Mouse (Mus musculus): ENCODE measurements around the gene Ap1m2.
A peak's percentile ranks its signal among the peaks of the same experiment; 100 is the strongest.
"Not testable (repeated sequence)": the region's sequence is repeated elsewhere in the genome, so short reads cannot be mapped to it uniquely, and the experiment has no call there.

Gene Ap1m2

GRCm38 (mm10) chr9:21288404-21289336 lies 23.5 kb downstream of the Ap1m2 start:
- no peak for DNase-seq

GRCm38 (mm10) chr9:21287571-21288402 lies 24.4 kb downstream of the Ap1m2 start, which contains the start of gene Kri1:
TSS of gene Kri1 (minus strand) at chr9:21287969.
- peak; percentile 95 to 97 for DNase-seq

- no peak for DNase-seq
These were observed 25.4 kb downstream of the Ap1m2 start for GRCm38 (mm10) chr9:21286753-21287152.

GRCm38 (mm10) chr9:21283994-21284393 lies 28.1 kb downstream of the Ap1m2 start:
- no peak for DNase-seq

- DNase-seq: no peak
These were observed 28.5 kb downstream of the Ap1m2 start for GRCm38 (mm10) chr9:21283591-21283990.

GRCm38 (mm10) chr9:21277776-21278175 lies 34.4 kb downstream of the Ap1m2 start:
- no peak for DNase-seq

- no peak for DNase-seq
These were observed 35.8 kb downstream of the Ap1m2 start for GRCm38 (mm10) chr9:21276307-21276706.

- DNase-seq: no peak
These were observed 36.4 kb downstream of the Ap1m2 start for GRCm38 (mm10) chr9:21275727-21276126.

GRCm38 (mm10) chr9:21275013-21275710 lies 37.0 kb downstream of the Ap1m2 start:
- DNase-seq: no peak

- no peak for DNase-seq
These were observed 37.8 kb downstream of the Ap1m2 start for GRCm38 (mm10) chr9:21274336-21274735.

GRCm38 (mm10) chr9:21273520-21274228 lies 38.5 kb downstream of the Ap1m2 start:
- no peak for DNase-seq

- no peak for DNase-seq
These were observed 39.0 kb downstream of the Ap1m2 start for GRCm38 (mm10) chr9:21273094-21273493.

- DNase-seq: no peak
These were observed 39.7 kb downstream of the Ap1m2 start for GRCm38 (mm10) chr9:21272391-21272790.

- DNase-seq: not testable (repeated sequence)
These were observed 42.5 kb downstream of the Ap1m2 start for GRCm38 (mm10) chr9:21269590-21269989.

GRCm38 (mm10) chr9:21268305-21268704 lies 43.8 kb downstream of the Ap1m2 start:
- DNase-seq: no peak

GRCm38 (mm10) chr9:21266889-21267288 lies 45.2 kb downstream of the Ap1m2 start:
- no peak for DNase-seq

GRCm38 (mm10) chr9:21265611-21266010 lies 46.5 kb downstream of the Ap1m2 start:
- no peak for DNase-seq

GRCm38 (mm10) chr9:21265000-21265561 lies 47.1 kb downstream of the Ap1m2 start, which contains the start of gene Atg4d:
TSS of gene Atg4d (plus strand) at chr9:21265293.
- DNase-seq: peak; percentile 98 to 99

- DNase-seq: no peak
These were observed 47.7 kb downstream of the Ap1m2 start for GRCm38 (mm10) chr9:21264272-21264999.

GRCm38 (mm10) chr9:21261831-21262230 lies 50.3 kb downstream of the Ap1m2 start:
- DNase-seq: no peak

- no peak for DNase-seq
These were observed 51.6 kb downstream of the Ap1m2 start for GRCm38 (mm10) chr9:21260491-21261040.

Measured in cerebellum, postnatal 36 days (tissue).